Mouse (Mus musculus) G1E (cell line): ENCODE measurements at regions not wholly inside any gene's neighbourhood (a gene's known extent, or its start where the extent isn't known, plus 50 kb on each side); places are given as distances from the start of the nearest gene placed in this dataset.

Experiments
- CTCF ChIP-seq: IDR thresholded peaks from 2 replicates; pipeline ENCODE4 v1.5.1; 2012; ENCODE audit warnings: low read depth, low read length, inconsistent platforms, mixed read lengths
- GATA1 ChIP-seq: IDR thresholded peaks from 2 replicates; pipeline ENCODE4 v1.6.1; 2012; ENCODE audit warnings: borderline replicate concordance, low read length, inconsistent platforms, mixed read lengths
- GATA2 ChIP-seq: IDR thresholded peaks from 2 replicates; pipeline ENCODE4 v1.6.1; 2012; ENCODE audit warnings: low read depth, low read length, inconsistent platforms, borderline replicate concordance
- POLR2AphosphoS5 ChIP-seq: IDR thresholded peaks from 2 replicates; pipeline ENCODE4 v1.6.1; 2012; ENCODE audit warnings: low read depth, low read length, inconsistent platforms; ENCODE audit not compliant: insufficient replicate concordance
- TAL1 ChIP-seq: conservative IDR thresholded peaks from 2 replicates; pipeline ENCODE4 v1.6.1; 2012; ENCODE audit warnings: low read depth, low read length, inconsistent platforms, mixed read lengths

- TF ChIP-seq GATA1 (no peak), CTCF (no peak), TAL1 (no peak), POLR2AphosphoS5 (no peak), GATA2 (no peak)
These were observed 221.0 kb downstream of the Pax3 start for GRCm38 (mm10) chr1:77975941-77976340.
